Mouse (Mus musculus): ENCODE data around the gene Slit1.

DNA sequence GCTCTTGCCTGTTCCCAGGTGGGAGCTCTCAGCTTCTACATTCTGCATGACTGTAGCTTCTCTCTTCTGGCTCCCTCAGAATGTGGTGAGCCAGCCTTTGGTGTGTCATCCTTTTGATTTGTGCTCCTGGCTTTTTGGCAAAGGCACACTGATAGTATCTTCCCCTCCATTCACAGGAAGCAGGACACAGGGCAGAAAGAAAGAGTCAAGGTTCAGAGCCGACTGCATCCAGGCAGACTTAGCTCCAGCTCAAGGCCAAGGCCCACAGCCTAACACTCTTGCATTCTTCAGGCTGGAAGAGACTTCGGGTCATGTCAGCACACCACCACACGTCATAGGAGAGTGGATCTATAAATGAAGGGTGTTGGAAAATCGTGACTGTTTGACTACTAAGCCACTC lies 77.5 kb downstream of the Slit1 start:
- TF ChIP-seq POLR2A (IDR thresholded peaks at IDR 0.05; ENCODE audit: control insufficient read depth, extremely low read depth, insufficient read depth, low read length, poor library complexity) (no peak), CTCF (IDR thresholded peaks at IDR 0.05; ENCODE audit: borderline replicate concordance, control insufficient read depth, extremely low read depth, insufficient read depth, low read length, poor library complexity) (no peak)
